8 mouse cellular contexts compared by ENCODE assay signal in the genomic region with DNA sequence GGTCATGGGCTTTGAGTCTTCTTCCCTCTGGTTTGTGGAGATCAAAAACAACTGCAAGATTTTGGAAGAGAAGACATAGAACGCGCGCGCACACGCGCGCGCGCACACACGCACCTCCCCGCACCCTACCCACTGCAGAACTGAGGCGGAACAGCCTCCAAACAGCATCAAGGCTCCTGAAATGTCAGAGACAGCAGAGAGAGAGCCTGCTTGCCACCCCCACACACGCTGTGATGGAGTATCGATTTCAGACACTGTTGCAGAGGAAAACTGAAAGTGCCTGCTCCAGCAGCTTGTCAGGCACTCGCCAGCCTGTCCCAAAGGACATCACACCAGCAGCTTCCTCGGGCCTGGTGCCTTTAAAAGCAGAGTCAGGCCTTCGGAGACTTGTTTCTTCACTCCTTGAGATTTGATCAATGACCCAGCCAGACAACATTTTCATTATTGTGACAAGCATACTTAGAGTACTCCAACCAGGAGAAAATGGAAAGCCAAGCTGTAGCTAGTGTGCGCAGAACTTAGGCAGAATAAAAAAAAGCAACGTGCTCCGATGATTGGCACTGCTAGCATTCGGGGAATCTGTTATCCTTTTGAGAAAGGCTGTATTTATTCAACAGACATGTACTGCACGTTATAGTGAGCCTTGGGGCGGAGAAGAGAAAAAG.
DNase-seq lines count a peak whose midpoint lies in the region; ATAC-seq lines count a peak whose summit lies in the region.

No protein-coding gene starts in this region.

- intact Hi-C loops in gastrocnemius, postnatal 14 days (cut with DNase I; ENCODE audit: low total_unique reads), result no loop called here

- no peak overlapping the region for H3K4me2 ChIP-seq in forebrain, embryonic 12.5 days
- no peak overlapping the region for H3K4me2 ChIP-seq in forebrain, embryonic 11.5 days (ENCODE audit: low read depth, low read length, severe bottlenecking)
- no peak overlapping the region for H3K4me2 ChIP-seq in hindbrain, embryonic 11.5 days (replicated peaks; ENCODE audit: low read depth, low read length)

- no peak overlapping the region for H3K9ac ChIP-seq in forebrain, embryonic 12.5 days
- no peak overlapping the region for H3K9ac ChIP-seq in forebrain, embryonic 11.5 days (ENCODE audit: low read length)
- no peak overlapping the region for H3K9ac ChIP-seq in hindbrain, embryonic 11.5 days (ENCODE audit: low read depth, low read length)

- WGBS in forebrain, embryonic 12.5 days, result 80% methylated on average over 23 of the region's 23 CpGs
- WGBS in forebrain, embryonic 11.5 days, result 80% methylated on average over 23 of the region's 23 CpGs
- WGBS in hindbrain, embryonic 11.5 days, result 71% methylated on average over 23 of the region's 23 CpGs

- no peaks in the 10 kb centered on the region for H3K27me3 ChIP-seq in forebrain, embryonic 12.5 days
- no peaks in the 10 kb centered on the region for H3K27me3 ChIP-seq in forebrain, embryonic 11.5 days (ENCODE audit: control insufficient read depth, insufficient read depth, low read length)
- no peaks in the 10 kb centered on the region for H3K27me3 ChIP-seq in hindbrain, embryonic 11.5 days (ENCODE audit: control insufficient read depth, insufficient read depth, low read length)

- H3K27ac ChIP-seq in forebrain, embryonic 12.5 days, result peak overlapping the region; percentile 19; the same call in 1 of the 2 replicates
- no peak overlapping the region for H3K27ac ChIP-seq in forebrain, embryonic 11.5 days (ENCODE audit: low read depth, low read length)
- H3K27ac ChIP-seq in hindbrain, embryonic 11.5 days (ENCODE audit: low read depth, low read length), result no peak overlapping the region

- no peak for ATAC-seq in forebrain, embryonic 12.5 days (ENCODE audit: low FRiP score)
- ATAC-seq in forebrain, embryonic 11.5 days (replicated peaks; ENCODE audit: low FRiP score), result no peak
- no peak for ATAC-seq in hindbrain, embryonic 11.5 days (ENCODE audit: low FRiP score)
- no peak for ATAC-seq in erythroblast, adult 5-6 weeks (replicated peaks; ENCODE audit: low FRiP score, poor library complexity, severe bottlenecking)

- H3K4me3 ChIP-seq in forebrain, embryonic 12.5 days (replicated peaks), result no peak overlapping the region
- no peak overlapping the region for H3K4me3 ChIP-seq in forebrain, embryonic 11.5 days (ENCODE audit: low read depth, low read length)
- no peak overlapping the region for H3K4me3 ChIP-seq in hindbrain, embryonic 11.5 days (ENCODE audit: low read depth, low read length)

- peaks cover 11% of the 10 kb centered on the region for H3K4me1 ChIP-seq in forebrain, embryonic 12.5 days
- H3K4me1 ChIP-seq in forebrain, embryonic 11.5 days (replicated peaks; ENCODE audit: control insufficient read depth, insufficient read depth, low read length), result no peaks in the 10 kb centered on the region
- no peaks in the 10 kb centered on the region for H3K4me1 ChIP-seq in hindbrain, embryonic 11.5 days (replicated peaks; ENCODE audit: control insufficient read depth, insufficient read depth, low read length)

- no peaks in the 10 kb centered on the region for H3K36me3 ChIP-seq in forebrain, embryonic 12.5 days (replicated peaks)
- no peaks in the 10 kb centered on the region for H3K36me3 ChIP-seq in forebrain, embryonic 11.5 days (ENCODE audit: control insufficient read depth, insufficient read depth, low read length)
- H3K36me3 ChIP-seq in hindbrain, embryonic 11.5 days (ENCODE audit: control insufficient read depth, insufficient read depth, low read length), result no peaks in the 10 kb centered on the region

- H3K9me3 ChIP-seq in forebrain, embryonic 12.5 days, result no peaks in the 10 kb centered on the region
- no peaks in the 10 kb centered on the region for H3K9me3 ChIP-seq in forebrain, embryonic 11.5 days (ENCODE audit: control insufficient read depth, low read length)
- H3K9me3 ChIP-seq in hindbrain, embryonic 11.5 days (ENCODE audit: control insufficient read depth, low read length), result no peaks in the 10 kb centered on the region

- DNase-seq in forebrain, embryonic 11.5 days (ENCODE audit: low spot score), result no peak
- DNase-seq in ES-CJ7 (ENCODE audit: low read depth, low spot score), result peak; percentile 5
- DNase-seq in hindbrain, embryonic 11.5 days (ENCODE audit: low spot score), result peak; percentile 27
- peak; percentile 30 for DNase-seq in mesoderm, embryonic 11.5 days (ENCODE audit: low read depth, low spot score)
- DNase-seq in spleen, adult 18-20 months, result no peak
- DNase-seq in gastrocnemius, postnatal 14 days, result no peak

Comparison
In these comparisons a context has a peak if more than half of its experiments do, and no peak if none do; other contexts are left out.
1. DNase-seq: peak in ES-CJ7 (single experiment), hindbrain, embryonic 11.5 days (single experiment) and mesoderm, embryonic 11.5 days (single experiment); none in forebrain, embryonic 11.5 days (single experiment), spleen, adult 18-20 months (0 of 2) and gastrocnemius, postnatal 14 days (single experiment).